Mouse (Mus musculus): ENCODE data around the gene Evx2.

The Evx2 gene

DNA sequence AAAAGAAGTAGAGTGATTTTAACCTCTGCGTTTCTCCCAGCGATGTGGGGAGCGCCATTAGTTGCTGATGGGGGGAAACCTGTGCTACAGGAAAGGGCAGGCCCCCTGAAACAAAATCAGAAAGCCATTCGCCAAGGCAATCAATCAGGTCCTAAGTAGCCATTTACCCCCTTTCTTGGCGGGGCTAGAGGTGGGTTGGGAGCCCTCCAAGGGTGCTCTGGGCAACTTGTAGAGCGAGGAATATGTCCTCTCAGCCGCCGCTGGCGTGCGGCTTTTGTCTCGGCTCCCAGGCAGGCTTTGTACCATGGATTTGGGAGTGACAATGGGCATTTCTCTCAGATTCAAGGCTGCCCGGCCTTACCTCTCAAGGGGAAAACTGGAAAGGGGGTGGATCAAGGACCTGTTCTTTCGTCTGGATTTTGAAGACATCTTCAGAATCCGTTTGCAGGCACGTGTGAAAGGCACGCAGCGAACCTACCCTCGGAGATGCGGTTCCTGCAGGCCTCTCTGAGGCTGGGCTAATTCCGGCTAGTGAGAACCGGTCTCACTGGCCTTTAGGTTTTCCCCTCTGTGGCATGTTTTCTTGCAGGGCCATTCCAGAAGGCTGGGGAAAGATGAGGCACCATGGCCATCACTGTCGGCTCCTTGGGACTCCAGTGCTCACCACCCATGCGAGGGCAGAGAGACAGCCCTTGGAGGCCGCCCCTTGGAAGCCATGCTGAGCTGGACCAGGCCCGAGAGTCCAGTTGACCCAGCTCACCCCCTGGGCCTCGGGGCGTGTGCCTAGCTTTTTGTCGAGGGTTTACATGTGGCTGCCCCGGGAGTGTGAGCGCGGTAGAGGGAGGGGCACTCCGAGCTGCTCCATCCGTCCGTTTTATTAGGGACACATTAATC lies 37.3 kb upstream of the Evx2 start:
- in situ Hi-C loops (cut with MboI; ENCODE audit: unreplicated experiment in 2 of 2), result loop anchor here (25.0 kb wide), 2 partner anchors 1066 to 1266 kb away; no protein-coding TSS in a partner anchor

- in situ Hi-C loops (cut with MboI; ENCODE audit: unreplicated experiment in 2 of 2), result loop anchor here (25.0 kb wide), 2 partner anchors 1066 to 1266 kb away; no protein-coding TSS in a partner anchor
Measured at GRCm38 (mm10) chr2:74695813-74696430, 36.6 kb upstream of the Evx2 start.

DNA sequence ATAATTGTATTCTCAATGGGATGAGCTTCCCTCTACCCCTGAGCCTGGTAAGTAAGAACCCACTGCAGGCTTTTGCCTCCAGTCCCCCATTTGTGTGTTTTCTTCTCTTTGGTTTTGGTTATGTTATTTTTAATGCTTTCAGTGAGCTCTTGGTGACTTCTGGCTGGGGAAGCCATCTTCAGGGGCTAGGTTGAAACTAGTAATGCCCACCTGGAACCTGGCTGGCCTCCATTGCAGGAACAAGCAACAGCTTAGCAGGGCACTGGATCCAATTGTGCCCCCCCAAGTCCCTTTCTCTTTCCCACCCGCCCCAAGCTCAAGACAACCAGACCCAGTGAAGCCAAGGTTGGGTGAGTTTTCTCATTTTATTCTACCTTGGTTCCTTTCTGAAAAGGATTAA lies 36.0 kb upstream of the Evx2 start:
- in situ Hi-C loops (cut with MboI; ENCODE audit: unreplicated experiment in 2 of 2), result loop anchor here (25.0 kb wide), 2 partner anchors 1067 to 1267 kb away; no protein-coding TSS in a partner anchor

DNA sequence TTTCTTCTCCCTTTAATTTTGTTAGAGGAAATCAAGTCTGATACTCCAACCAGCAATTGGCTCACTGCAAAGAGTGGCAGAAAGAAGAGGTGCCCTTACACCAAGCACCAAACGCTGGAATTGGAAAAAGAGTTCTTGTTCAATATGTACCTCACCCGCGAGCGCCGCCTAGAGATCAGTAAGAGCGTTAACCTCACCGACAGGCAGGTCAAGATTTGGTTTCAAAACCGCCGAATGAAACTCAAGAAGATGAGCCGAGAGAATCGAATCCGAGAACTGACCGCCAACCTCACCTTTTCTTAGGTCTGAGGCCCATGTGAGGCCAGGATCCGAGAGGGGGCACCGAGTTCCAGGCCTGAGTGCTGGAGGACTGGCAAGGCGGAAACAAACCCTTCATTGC lies 34.7 kb upstream of the Evx2 start:
- in situ Hi-C loops (cut with MboI; ENCODE audit: unreplicated experiment in 2 of 2), result loop anchor here (25.0 kb wide), 2 partner anchors 1068 to 1268 kb away; no protein-coding TSS in a partner anchor

- in situ Hi-C loops (cut with MboI; ENCODE audit: unreplicated experiment in 2 of 2), result loop anchor here (25.0 kb wide), 2 partner anchors 1069 to 1269 kb away; no protein-coding TSS in a partner anchor
Measured at GRCm38 (mm10) chr2:74693432-74693827, 34.1 kb upstream of the Evx2 start.

DNA sequence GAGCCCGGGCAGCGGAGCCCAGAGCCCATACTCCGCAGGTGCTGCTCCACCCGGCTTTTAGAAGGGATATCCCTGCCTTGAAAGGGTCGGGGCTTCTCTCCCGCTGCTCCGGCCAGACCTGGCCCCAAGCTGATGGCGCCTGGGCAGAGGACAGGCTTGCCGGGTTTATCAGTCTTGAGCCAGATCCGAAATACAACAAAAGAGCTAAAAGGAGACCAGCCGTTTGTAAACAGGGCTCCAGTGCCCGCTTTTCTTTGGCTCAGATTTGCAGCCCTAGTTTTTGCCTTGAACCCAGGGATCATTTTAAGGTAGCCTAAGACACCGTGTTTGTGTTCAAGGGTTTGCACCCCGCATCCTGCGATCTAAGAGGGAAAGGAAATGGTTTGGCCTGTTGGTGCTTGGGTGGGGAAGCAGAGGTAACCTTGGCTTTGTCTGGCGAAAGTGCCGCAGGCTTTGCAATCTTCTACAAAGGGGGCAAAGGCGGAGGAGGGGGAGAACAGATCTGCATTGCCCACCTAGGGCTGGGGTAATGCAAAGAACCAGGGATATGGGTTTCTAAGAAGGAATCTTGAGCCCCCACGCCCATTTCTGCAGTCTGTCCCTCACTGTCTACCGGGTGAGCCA lies 33.6 kb upstream of the Evx2 start:
- in situ Hi-C loops (cut with MboI; ENCODE audit: unreplicated experiment in 2 of 2), result loop anchor here (25.0 kb wide), 2 partner anchors 1069 to 1269 kb away; no protein-coding TSS in a partner anchor

DNA sequence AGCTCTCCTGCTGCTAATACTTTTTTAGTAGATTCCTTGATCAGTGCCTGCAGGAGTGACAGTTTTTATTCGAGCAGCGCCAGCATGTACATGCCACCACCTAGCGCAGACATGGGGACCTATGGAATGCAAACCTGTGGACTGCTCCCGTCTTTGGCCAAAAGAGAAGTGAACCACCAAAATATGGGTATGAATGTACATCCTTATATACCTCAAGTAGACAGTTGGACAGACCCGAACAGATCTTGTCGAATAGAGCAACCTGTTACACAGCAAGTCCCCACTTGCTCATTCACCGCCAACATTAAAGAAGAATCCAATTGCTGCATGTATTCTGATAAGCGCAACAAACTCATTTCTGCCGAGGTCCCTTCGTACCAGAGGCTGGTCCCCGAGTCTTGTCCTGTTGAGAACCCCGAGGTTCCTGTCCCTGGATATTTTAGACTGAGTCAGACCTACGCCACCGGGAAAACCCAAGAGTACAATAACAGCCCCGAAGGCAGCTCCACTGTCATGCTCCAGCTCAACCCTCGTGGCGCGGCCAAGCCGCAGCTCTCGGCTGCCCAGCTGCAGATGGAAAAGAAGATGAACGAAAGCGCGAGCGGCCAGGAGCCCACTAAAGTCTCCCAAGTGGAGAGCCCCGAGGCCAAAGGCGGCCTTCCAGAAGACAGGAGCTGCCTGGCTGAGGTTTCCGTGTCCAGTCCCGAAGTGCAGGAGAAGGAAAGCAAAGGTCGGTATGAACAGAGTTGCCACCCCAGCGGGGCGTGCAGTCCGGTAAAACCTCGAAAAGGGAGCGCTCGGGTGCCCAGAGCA lies 32.8 kb upstream of the Evx2 start:
- in situ Hi-C loops (cut with MboI; ENCODE audit: unreplicated experiment in 2 of 2), result loop anchor here (25.0 kb wide), 2 partner anchors 1070 to 1270 kb away; no protein-coding TSS in a partner anchor

DNA sequence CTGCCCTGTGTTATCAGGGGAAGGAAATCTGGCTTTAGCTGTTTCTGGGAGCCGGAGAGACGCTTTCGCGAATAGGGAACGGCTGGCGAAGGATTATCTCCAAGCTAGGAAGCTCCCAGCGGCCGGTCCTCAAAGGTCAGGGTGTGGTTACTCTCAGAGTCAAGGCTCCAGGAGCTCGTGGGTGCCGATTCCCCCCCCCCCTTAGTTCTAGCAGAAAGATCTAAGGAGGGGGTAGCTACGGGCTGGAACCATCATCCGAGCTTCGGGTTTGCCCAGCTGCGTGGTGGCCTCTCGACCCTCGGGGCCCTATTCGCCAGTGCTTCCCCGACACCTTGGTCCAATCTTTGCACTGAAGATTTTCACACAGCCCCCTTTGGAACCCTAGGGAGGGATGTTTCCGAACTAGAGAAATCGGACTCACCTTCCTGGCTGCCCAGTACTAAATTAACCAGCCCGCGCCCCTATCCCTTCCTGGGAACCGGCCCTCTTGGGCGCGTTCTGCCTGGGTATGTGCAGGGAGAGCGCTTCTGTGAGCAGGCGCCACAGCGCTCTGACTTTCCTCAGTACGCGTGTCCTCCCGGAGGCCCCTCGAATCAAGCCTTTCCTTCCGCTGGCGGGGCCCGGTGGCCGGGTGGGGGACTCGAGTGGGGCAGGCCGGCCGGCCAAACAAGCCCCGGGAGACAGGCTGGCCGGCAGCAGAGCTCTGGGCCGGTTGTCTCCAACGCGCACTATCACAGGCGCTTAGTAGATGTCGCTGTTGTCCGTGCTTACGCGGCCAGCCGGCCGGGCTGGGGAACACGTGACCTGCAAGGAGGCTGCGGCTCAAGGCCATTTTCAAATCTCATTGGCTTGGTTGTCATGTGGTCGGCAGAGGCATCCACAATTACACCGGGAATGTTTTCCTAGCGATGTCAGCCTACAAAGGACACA lies 31.9 kb upstream of the Evx2 start, which contains the start of gene Hoxd10:
Gene Hoxd10, plus strand, starts transcription at position 903 of the 930 bp plus-strand sequence.
- in situ Hi-C loops (cut with MboI; ENCODE audit: unreplicated experiment in 2 of 2), result loop anchor here (25.0 kb wide), 2 partner anchors 1071 to 1271 kb away; no protein-coding TSS in a partner anchor

- in situ Hi-C loops (cut with MboI; ENCODE audit: unreplicated experiment in 2 of 2), result loop anchor here (25.0 kb wide), 2 partner anchors 1072 to 1272 kb away; no protein-coding TSS in a partner anchor
Measured at GRCm38 (mm10) chr2:74690338-74690716, 31.0 kb upstream of the Evx2 start.

DNA sequence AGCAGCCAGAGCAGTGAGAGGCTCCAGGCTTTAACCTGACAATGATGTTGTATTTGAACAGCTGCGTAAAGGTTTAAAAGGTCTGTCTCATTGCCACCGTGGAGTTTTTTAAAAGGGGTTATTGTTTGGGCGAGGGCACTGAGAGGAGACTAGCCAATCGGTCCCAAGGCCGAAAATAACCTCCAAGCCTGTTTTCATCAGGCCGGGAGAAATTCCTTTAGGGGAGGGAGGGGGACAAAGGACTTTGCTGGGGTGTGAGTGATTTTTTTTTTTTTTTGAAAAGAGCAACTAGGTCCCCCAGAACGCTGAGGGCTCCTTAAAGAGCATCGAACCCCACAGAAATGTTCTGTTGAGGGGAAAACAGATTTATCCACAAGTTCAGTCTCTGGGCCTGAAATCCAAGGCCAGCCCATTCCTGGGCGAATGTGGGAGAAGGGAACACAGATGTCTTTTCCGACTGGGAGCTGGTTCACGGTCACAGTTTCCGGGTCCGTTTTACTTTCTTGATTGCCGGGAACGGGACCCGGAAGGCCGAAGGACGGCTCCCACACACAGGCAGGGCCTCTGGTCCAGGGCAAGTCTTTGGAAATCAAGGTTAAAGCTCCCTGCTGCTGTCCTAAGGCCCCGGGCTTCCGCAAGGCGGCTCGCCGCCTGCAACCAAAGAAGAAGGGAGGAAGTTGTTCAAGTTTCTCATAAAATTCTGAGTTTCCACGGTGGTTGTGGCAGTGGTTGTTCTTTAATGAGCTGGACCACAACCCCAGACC lies 30.4 kb upstream of the Evx2 start:
- in situ Hi-C loops (cut with MboI; ENCODE audit: unreplicated experiment in 2 of 2), result loop anchor here (25.0 kb wide), 2 partner anchors 1073 to 1273 kb away; no protein-coding TSS in a partner anchor

DNA sequence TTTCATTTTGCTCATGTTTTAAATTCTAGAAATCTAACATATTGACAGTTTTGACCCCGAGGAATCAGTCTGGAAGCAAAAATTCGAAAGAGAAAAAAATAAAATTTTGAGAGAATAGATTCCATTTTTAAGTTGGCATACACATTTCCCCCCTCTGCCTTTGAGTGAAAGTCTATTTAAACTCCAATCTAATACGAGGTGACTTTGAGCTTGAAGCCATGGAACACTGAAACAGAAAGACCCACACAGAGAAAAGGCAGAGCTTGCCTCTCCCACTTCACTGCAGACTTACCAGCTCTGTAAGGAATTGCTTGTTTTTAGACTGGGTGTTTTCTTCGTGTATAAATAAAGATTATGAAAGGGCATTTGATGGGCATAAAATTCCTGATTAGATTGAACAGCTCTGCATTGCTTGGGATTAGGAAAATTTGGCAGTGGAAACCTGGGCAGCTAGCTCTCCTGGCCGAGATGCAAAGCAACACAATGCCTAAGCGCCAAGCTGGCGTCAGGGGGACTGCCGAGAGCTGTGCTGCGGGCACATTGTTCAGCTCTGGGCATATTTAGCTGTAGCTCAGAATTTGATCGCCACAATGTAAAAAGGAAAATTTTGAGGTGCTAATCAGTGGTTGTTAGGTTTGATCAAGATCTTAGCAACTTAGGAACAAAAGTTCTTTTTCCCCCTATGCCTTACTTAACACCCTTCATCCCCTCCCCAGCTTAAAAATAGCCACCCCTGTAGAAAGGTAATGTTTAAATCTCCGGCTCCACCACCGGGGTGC lies 29.6 kb upstream of the Evx2 start:
- in situ Hi-C loops (cut with MboI; ENCODE audit: unreplicated experiment in 2 of 2), result loop anchor here (25.0 kb wide), 2 partner anchors 1073 to 1273 kb away; no protein-coding TSS in a partner anchor

- in situ Hi-C loops (cut with MboI; ENCODE audit: unreplicated experiment in 2 of 2), result loop anchor here (25.0 kb wide), 2 partner anchors 1074 to 1274 kb away; no protein-coding TSS in a partner anchor
Measured at GRCm38 (mm10) chr2:74687698-74688555, 28.6 kb upstream of the Evx2 start.

DNA sequence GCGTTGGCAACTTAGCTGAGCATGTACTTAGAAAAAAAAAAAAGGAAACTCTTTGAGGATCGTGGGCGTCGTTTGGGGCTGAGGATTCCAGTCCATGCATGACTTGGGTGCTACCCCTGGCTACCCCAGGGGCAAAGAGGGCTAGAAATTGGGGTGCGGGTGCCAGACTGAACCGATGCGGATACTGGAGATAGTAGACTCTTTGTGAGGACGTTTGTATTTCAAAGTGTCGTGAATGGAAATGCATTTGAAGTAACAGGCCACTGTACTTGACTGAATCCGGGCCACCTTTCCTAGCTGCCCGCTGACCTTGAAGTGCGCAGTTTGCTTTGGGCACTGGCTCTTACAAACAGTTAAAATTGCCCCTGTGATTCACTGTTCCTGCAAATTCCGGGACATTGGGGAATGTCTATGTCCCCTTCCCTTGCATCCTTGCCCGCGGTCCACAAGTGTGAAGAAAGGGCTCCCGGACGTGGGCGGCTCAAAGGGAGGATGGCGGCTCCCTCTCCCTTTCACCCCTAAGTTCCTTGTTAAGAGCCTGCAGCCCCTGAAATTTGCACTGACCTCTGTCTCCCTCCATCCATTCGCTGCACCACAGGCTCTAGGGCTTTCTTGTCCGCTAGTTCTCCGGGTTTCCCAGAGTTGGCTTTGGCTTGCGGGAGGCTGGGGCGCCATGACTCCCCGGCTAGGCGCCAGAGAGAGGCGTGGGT lies 27.8 kb upstream of the Evx2 start:
- in situ Hi-C loops (cut with MboI; ENCODE audit: unreplicated experiment in 2 of 2), result loop anchor here (25.0 kb wide), 2 partner anchors 1075 to 1275 kb away; no protein-coding TSS in a partner anchor

- in situ Hi-C loops (cut with MboI; ENCODE audit: unreplicated experiment in 2 of 2), result loop anchor here (25.0 kb wide), 2 partner anchors 1076 to 1276 kb away; no protein-coding TSS in a partner anchor
Measured at GRCm38 (mm10) chr2:74686301-74686987, 27.1 kb upstream of the Evx2 start.
